Mouse (Mus musculus) heart, postnatal 25 days (tissue): Measurements from ENCODE around the gene Ndst2. TPM values are rescaled to one million over a fixed set of nuclear protein-coding genes. Genes with fewer than 3 reads are reported as not detected.

Experiments used
- microRNA-seq: library from miRNA; unstranded; fragments of <30 nt; microRNA quantifications from one replicate; pipeline ENCODE4 v1.2.0, GENCODE M21; 2022
- total RNA-seq, 2 experiments: library from RNA; stranded (reverse); gene quantifications; 2 replicates each; pipeline ENCODE4 v1.2.3; 2021

Gene Ndst2
- total RNA-seq, 2 experiments from 2014 or later: 10.0 to 12.6 TPM

Small RNA genes within 50 kb of the gene (microRNA-seq; reads per million reads assigned to microRNA genes)
- gene Mir6946: 1.1 reads per million

Other genes with a start within 250 kb of the Ndst2 start
- gene Mss51, start 237.7 kb downstream of the Ndst2 start, total RNA-seq: under 1 TPM; 0.36 to 0.49 TPM
- 10 to 100 TPM; 62.4 to 64.3 TPM for gene Ppp3cb, start 188.0 kb downstream of the Ndst2 start, total RNA-seq
- gene Usp54, start 93.5 kb downstream of the Ndst2 start, total RNA-seq: 10 to 100 TPM; 16.6 to 17.6 TPM
- under 1 TPM; 0.39 to 0.67 TPM for gene Myoz1, start 78.0 kb downstream of the Ndst2 start, total RNA-seq
- 100 to 1,000 TPM; 128 to 138 TPM for gene Synpo2l, start 66.2 kb downstream of the Ndst2 start, total RNA-seq
- 100 to 1,000 TPM in 1 of 2 experiments, 10 to 100 TPM in 1; 96.8 to 107 TPM for gene Sec24c, start 60.3 kb downstream of the Ndst2 start, total RNA-seq
- 1 to 10 TPM; 6.0 to 7.4 TPM for gene Fut11, start 39.6 kb downstream of the Ndst2 start, total RNA-seq
- gene Chchd1, start 31.6 kb downstream of the Ndst2 start, total RNA-seq: 100 to 1,000 TPM; 120 to 126 TPM
- gene Zswim8, start 27.0 kb downstream of the Ndst2 start, total RNA-seq: 10 to 100 TPM; 46.6 to 47.6 TPM
- gene Camk2g, start 59.5 kb upstream of the Ndst2 start, total RNA-seq: 10 to 100 TPM; 50.4 to 59.5 TPM
- 1 to 10 TPM; 4.5 to 4.6 TPM for gene Plau, start 102.1 kb upstream of the Ndst2 start, total RNA-seq
- 100 to 1,000 TPM; 126 to 132 TPM for gene Vcl, start 194.8 kb upstream of the Ndst2 start, total RNA-seq